Mouse (Mus musculus) stomach, postnatal 0 days (tissue): ENCODE measurements around the gene Aspa.

Experiments used
- CTCF ChIP-seq: IDR thresholded peaks from 2 replicates; pipeline ENCODE4 v1.5.1; 2016; ENCODE audit warnings: antibody characterized with exemption, low read depth, mild to moderate bottlenecking, moderate library complexity
- EP300 ChIP-seq: optimal IDR thresholded peaks from 2 replicates; pipeline ENCODE3; 2016; ENCODE audit warnings: antibody characterized with exemption

DNA sequence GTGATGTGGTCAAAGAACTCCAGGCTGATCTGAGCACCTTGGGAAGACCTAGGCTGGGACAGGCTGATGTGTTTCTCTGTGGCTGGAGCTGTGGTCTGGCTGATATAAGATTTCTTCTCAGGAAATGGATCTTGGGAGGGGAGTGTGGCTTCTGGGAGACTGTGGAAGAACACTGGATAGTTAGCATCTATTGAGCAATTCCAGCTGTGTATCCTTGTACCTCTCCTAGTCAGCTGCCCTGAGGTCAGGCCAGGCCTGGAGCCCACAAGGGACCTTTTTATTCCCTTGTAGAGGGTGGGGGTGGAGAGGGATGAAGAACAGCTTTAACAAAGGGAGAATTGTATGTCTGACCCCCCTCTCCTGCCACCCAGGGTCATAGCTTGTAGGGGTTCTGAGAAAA, 45.0 kb downstream of the Aspa start:
- no peak for TF ChIP-seq EP300
- TF ChIP-seq CTCF = no peak
